In the genomic region with DNA sequence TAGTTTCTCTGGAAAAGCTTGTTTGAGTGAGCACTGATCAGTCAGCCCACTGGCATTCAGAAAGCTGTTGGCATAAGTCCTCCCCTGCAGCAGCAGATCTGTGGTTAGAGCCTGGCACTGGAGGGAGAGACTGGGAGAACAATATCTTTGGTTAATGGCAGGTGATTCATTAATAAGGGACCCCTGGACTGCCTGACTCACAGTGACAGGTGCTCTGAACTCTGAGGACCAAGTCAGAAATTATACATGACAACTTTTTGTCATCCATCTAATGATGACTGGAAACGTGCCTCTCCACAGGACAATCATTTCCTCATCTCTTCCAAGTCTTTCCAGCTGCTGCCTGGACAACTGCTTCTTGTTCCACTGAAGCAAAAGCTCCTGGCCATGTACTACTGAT, we compare ENCODE assay signal across 14 mouse cellular contexts.
"Had no signal": no experiment of that assay in that cellular context is flagged by ENCODE, and none has a peak within 500 bp of the region (broad histone marks: within the 10 kb centered on the region; RNA-seq: fewer than 3 reads in every experiment).

No protein-coding gene starts in this region.

- H3K4me2 ChIP-seq: lung, embryonic 14.5 days; midbrain, embryonic 12.5 days; neural tube, embryonic 12.5 days had no signal

- H3K27ac ChIP-seq: midbrain, embryonic 12.5 days; neural tube, embryonic 12.5 days had no signal

- H3K9ac ChIP-seq: lung, embryonic 14.5 days; midbrain, embryonic 12.5 days; neural tube, embryonic 12.5 days had no signal

- H3K4me1 ChIP-seq: midbrain, embryonic 12.5 days; neural tube, embryonic 12.5 days had no signal

- H3K4me3 ChIP-seq: midbrain, embryonic 12.5 days; neural tube, embryonic 12.5 days had no signal

- ATAC-seq: midbrain, embryonic 16.5 days had no signal

- H3K9me3 ChIP-seq: midbrain, embryonic 12.5 days; neural tube, embryonic 12.5 days had no signal

- H3K27me3 ChIP-seq: midbrain, embryonic 12.5 days; neural tube, embryonic 12.5 days had no signal

- DNase-seq: lung, adult 18-20 months; lung, embryonic 14.5 days; lung, postnatal 10 days; lung, postnatal 4 days; midbrain, embryonic 14.5 days; right cerebral cortex, postnatal 14 days; right cerebral cortex, postnatal 4 days; spleen, adult 18-20 months; thymus, adult 18-20 months; thymus, postnatal 14 days; thymus, postnatal 36 days had no signal

- H3K36me3 ChIP-seq: midbrain, embryonic 12.5 days; neural tube, embryonic 12.5 days had no signal
